ENCODE assay signal across 8 mouse cellular contexts in genomic region chr13:43479024-43479705, GRCm38 (mm10). TPM values are rescaled to one million over a fixed set of nuclear protein-coding genes. Genes with fewer than 3 reads are reported as not detected.
A peak's percentile ranks its signal among the peaks of the same experiment; 100 is the strongest.
DNase-seq lines count a peak whose midpoint lies in the region; ATAC-seq and TF ChIP-seq lines count a peak whose summit lies in the region.

No protein-coding gene starts in this region.

- 4% methylated on average over 6 of the region's 6 CpGs for WGBS in lung, embryonic 14.5 days
- WGBS in embryonic facial prominence, embryonic 10.5 days: 16% methylated on average over 6 of the region's 6 CpGs
- 5% methylated on average over 6 of the region's 6 CpGs for WGBS in intestine, embryonic 14.5 days
- 5% methylated on average over 6 of the region's 6 CpGs for WGBS in neural tube, embryonic 13.5 days

- intact Hi-C loops in left cerebral cortex, postnatal 25 days (cut with DNase I): no loop called here

- H3K27me3 ChIP-seq in lung, embryonic 14.5 days (ENCODE audit: insufficient read depth, low read length): no peaks in the 10 kb centered on the region
- no peaks in the 10 kb centered on the region for H3K27me3 ChIP-seq in embryonic facial prominence, embryonic 10.5 days (replicated peaks; ENCODE audit: low read depth, poor library complexity, severe bottlenecking)
- no peaks in the 10 kb centered on the region for H3K27me3 ChIP-seq in intestine, embryonic 14.5 days (replicated peaks; ENCODE audit: control insufficient read depth, insufficient read depth, low read length)
- no peaks in the 10 kb centered on the region for H3K27me3 ChIP-seq in neural tube, embryonic 13.5 days

- H3K4me3 ChIP-seq in lung, embryonic 14.5 days (ENCODE audit: low read depth, low read length): peak overlapping the region; percentile 91
- H3K4me3 ChIP-seq in embryonic facial prominence, embryonic 10.5 days: peak overlapping the region; percentile 95
- peak overlapping the region; percentile 98 for H3K4me3 ChIP-seq in intestine, embryonic 14.5 days (ENCODE audit: low read depth, low read length)
- peak overlapping the region; percentile 81 for H3K4me3 ChIP-seq in neural tube, embryonic 13.5 days

- no peaks in the 10 kb centered on the region for H3K36me3 ChIP-seq in lung, embryonic 14.5 days (ENCODE audit: insufficient read depth)
- H3K36me3 ChIP-seq in embryonic facial prominence, embryonic 10.5 days (replicated peaks): 0 out of 2 replicates have a peak, but pooled peaks cover 3% of the 10 kb centered on the region
- H3K36me3 ChIP-seq in intestine, embryonic 14.5 days (ENCODE audit: control insufficient read depth, insufficient read depth, low read length): no peaks in the 10 kb centered on the region
- no peaks in the 10 kb centered on the region for H3K36me3 ChIP-seq in neural tube, embryonic 13.5 days

- ATAC-seq in lung, embryonic 14.5 days (ENCODE audit: insufficient read depth): no peak
- no peak for ATAC-seq in intestine, embryonic 14.5 days (replicated peaks; ENCODE audit: low FRiP score, low TSS enrichment, low read depth)
- ATAC-seq in neural tube, embryonic 13.5 days (ENCODE audit: low read depth): no peak

- no peaks in the 10 kb centered on the region for H3K9me3 ChIP-seq in lung, embryonic 14.5 days (ENCODE audit: low read depth, low read length)
- no peaks in the 10 kb centered on the region for H3K9me3 ChIP-seq in embryonic facial prominence, embryonic 10.5 days
- H3K9me3 ChIP-seq in intestine, embryonic 14.5 days (ENCODE audit: control insufficient read depth, low read length): no peaks in the 10 kb centered on the region
- no peaks in the 10 kb centered on the region for H3K9me3 ChIP-seq in neural tube, embryonic 13.5 days

- H3K4me2 ChIP-seq in lung, embryonic 14.5 days: peak overlapping the region; percentile 92
- peak overlapping the region; percentile 64 for H3K4me2 ChIP-seq in intestine, embryonic 14.5 days (ENCODE audit: low read length)
- peak overlapping the region; percentile 71 for H3K4me2 ChIP-seq in neural tube, embryonic 13.5 days

- peak overlapping the region; percentile 99 for H3K9ac ChIP-seq in lung, embryonic 14.5 days
- peak overlapping the region; percentile 97 for H3K9ac ChIP-seq in intestine, embryonic 14.5 days (ENCODE audit: low read length)
- H3K9ac ChIP-seq in neural tube, embryonic 13.5 days: peak overlapping the region; percentile 97

- H3K27ac ChIP-seq in lung, embryonic 14.5 days (ENCODE audit: low read depth): peak overlapping the region; percentile 22; the same call in 1 of the 2 replicates
- H3K27ac ChIP-seq in embryonic facial prominence, embryonic 10.5 days (replicated peaks): 0 out of 2 replicates have a peak overlapping the region, but pooled peaks have one; percentile 98
- H3K27ac ChIP-seq in intestine, embryonic 14.5 days (ENCODE audit: low read depth): no peak overlapping the region
- peak overlapping the region; percentile 99 for H3K27ac ChIP-seq in neural tube, embryonic 13.5 days (replicated peaks)

- DNase-seq in lung, embryonic 14.5 days: peak; percentile 57
- DNase-seq in lung, adult 18-20 months: no peak
- no peak for DNase-seq in embryonic facial prominence, embryonic 10.5 days (ENCODE audit: low spot score)
- no peak for DNase-seq in intestine, embryonic 14.5 days (ENCODE audit: low spot score)
- no peak for DNase-seq in left cerebral cortex, postnatal 25 days (ENCODE audit: low spot score in 2 of 2)
- DNase-seq in urinary bladder, postnatal 14 days (ENCODE audit: low spot score): no peak
- no peak for DNase-seq in adrenal gland, postnatal 25 days

- no peak for TF ChIP-seq CTCF in lung, embryonic 14.5 days (IDR thresholded peaks at IDR 0.05; ENCODE audit: low read depth)

- H3K4me1 ChIP-seq in lung, embryonic 14.5 days (ENCODE audit: insufficient read depth): peaks cover 8% of the 10 kb centered on the region
- H3K4me1 ChIP-seq in embryonic facial prominence, embryonic 10.5 days: peaks cover 39% of the 10 kb centered on the region
- H3K4me1 ChIP-seq in intestine, embryonic 14.5 days (replicated peaks; ENCODE audit: control insufficient read depth, insufficient read depth, low read length): peaks cover 27% of the 10 kb centered on the region
- H3K4me1 ChIP-seq in neural tube, embryonic 13.5 days (replicated peaks): peaks cover 56% of the 10 kb centered on the region

RNA-seq across cellular contexts. Expression of gene Ranbp9, which starts 1.9 kb away (rescaled TPM):
- 11.9 and 14.5 TPM in 2 replicates for polyA plus RNA-seq in lung, embryonic 14.5 days (2014; fragmentation: Nextera tagmentation; extraction: Ambion mirVana)
- 7.8 and 8.0 TPM in 2 replicates for polyA plus RNA-seq in embryonic facial prominence, embryonic 10.5 days (2016; fragmentation: Nextera tagmentation; extraction: Ambion mirVana)
- polyA plus RNA-seq in intestine, embryonic 14.5 days (2014; fragmentation: Nextera tagmentation; extraction: Ambion mirVana): 11.0 and 11.1 TPM in 2 replicates
- 13.3 and 14.2 TPM in 2 replicates for polyA plus RNA-seq in neural tube, embryonic 13.5 days (2015; fragmentation: Nextera tagmentation; extraction: Ambion mirVana)
- total RNA-seq in left cerebral cortex, postnatal 25 days (2021): 10 to 100 TPM; 98.7 to 100.0 TPM
- total RNA-seq in adrenal gland, postnatal 25 days (2021): 56.6 and 64.7 TPM in 2 replicates
